Mouse (Mus musculus): ENCODE measurements around the gene Pde4b. TPM values are rescaled to one million over a fixed set of nuclear protein-coding genes. Genes with fewer than 3 reads are reported as not detected.

The Pde4b gene
- polyA plus RNA-seq, 1 experiment from 2014 or later = 12.5 TPM

- Histone ChIP-seq H3K36me3 (ENCODE audit: control insufficient read depth, insufficient read depth, low read length) (no peaks in the 10 kb centered on the region), H3K9me3 (replicated peaks; ENCODE audit: control insufficient read depth, low read length) (no peaks in the 10 kb centered on the region; the same call in 1 of the 2 replicates), H3K27ac (ENCODE audit: low read length) (no peak overlapping the region), H3K4me1 (ENCODE audit: control insufficient read depth, insufficient read depth, low read length) (no peaks in the 10 kb centered on the region), H3K27me3 (ENCODE audit: control insufficient read depth, insufficient read depth, low read length) (no peaks in the 10 kb centered on the region), H3K4me2 (ENCODE audit: low read depth, low read length) (no peak overlapping the region), H3K4me3 (replicated peaks; ENCODE audit: low read length) (no peak overlapping the region), H3K9ac (ENCODE audit: low read length) (no peak overlapping the region)
- no peak for ATAC-seq (ENCODE audit: insufficient read depth, low FRiP score)
- 67% methylated on average over 2 of the region's 2 CpGs for WGBS
These were observed 306.3 kb downstream of the Pde4b start for GRCm38 (mm10) chr4:102393605-102394004.

GRCm38 (mm10) chr4:102397334-102397733, 310.0 kb downstream of the Pde4b start:
- H3K9ac ChIP-seq (ENCODE audit: low read length) = no peak overlapping the region
- H3K4me2 ChIP-seq (ENCODE audit: low read depth, low read length) = no peak overlapping the region
- 82% methylated on average over 4 of the region's 4 CpGs for WGBS
- H3K4me1 ChIP-seq (ENCODE audit: control insufficient read depth, insufficient read depth, low read length) = no peaks in the 10 kb centered on the region
- H3K4me3 ChIP-seq (replicated peaks; ENCODE audit: low read length) = no peak overlapping the region
- H3K36me3 ChIP-seq (ENCODE audit: control insufficient read depth, insufficient read depth, low read length) = no peaks in the 10 kb centered on the region
- H3K27me3 ChIP-seq (ENCODE audit: control insufficient read depth, insufficient read depth, low read length) = no peaks in the 10 kb centered on the region
- H3K9me3 ChIP-seq (replicated peaks; ENCODE audit: control insufficient read depth, low read length) = no peaks in the 10 kb centered on the region; the same call in 1 of the 2 replicates
- ATAC-seq (ENCODE audit: insufficient read depth, low FRiP score) = no peak
- no peak overlapping the region for H3K27ac ChIP-seq (ENCODE audit: low read length)

- H3K9me3 ChIP-seq (replicated peaks; ENCODE audit: control insufficient read depth, low read length) = no peaks in the 10 kb centered on the region; the same call in 1 of the 2 replicates
- no peak for ATAC-seq (ENCODE audit: insufficient read depth, low FRiP score)
- 98% methylated on average over 1 of the region's 1 CpGs for WGBS
These were observed 311.2 kb downstream of the Pde4b start for GRCm38 (mm10) chr4:102398512-102398911.

GRCm38 (mm10) chr4:102406848-102407247, 319.5 kb downstream of the Pde4b start:
- no peak for ATAC-seq (ENCODE audit: insufficient read depth, low FRiP score)
- H3K4me2 ChIP-seq (ENCODE audit: low read depth, low read length) = no peak overlapping the region
- H3K9me3 ChIP-seq (replicated peaks; ENCODE audit: control insufficient read depth, low read length) = no peaks in the 10 kb centered on the region
- no peaks in the 10 kb centered on the region for H3K36me3 ChIP-seq (ENCODE audit: control insufficient read depth, insufficient read depth, low read length)
- 43% methylated on average over 3 of the region's 3 CpGs for WGBS
- H3K27ac ChIP-seq (ENCODE audit: low read length) = no peak overlapping the region
- H3K4me1 ChIP-seq (ENCODE audit: control insufficient read depth, insufficient read depth, low read length) = peaks cover 10% of the 10 kb centered on the region
- H3K4me3 ChIP-seq (replicated peaks; ENCODE audit: low read length) = no peak overlapping the region
- no peak overlapping the region for H3K9ac ChIP-seq (ENCODE audit: low read length)
- no peaks in the 10 kb centered on the region for H3K27me3 ChIP-seq (ENCODE audit: control insufficient read depth, insufficient read depth, low read length)

More at GRCm38 (mm10) chr4:102398512-102398911, 311.2 kb downstream of the Pde4b start:
- Histone ChIP-seq H3K9ac (ENCODE audit: low read length) (no peak overlapping the region), H3K27me3 (ENCODE audit: control insufficient read depth, insufficient read depth, low read length) (no peaks in the 10 kb centered on the region), H3K4me2 (ENCODE audit: low read depth, low read length) (no peak overlapping the region), H3K27ac (ENCODE audit: low read length) (no peak overlapping the region), H3K4me1 (ENCODE audit: control insufficient read depth, insufficient read depth, low read length) (no peaks in the 10 kb centered on the region), H3K4me3 (replicated peaks; ENCODE audit: low read length) (no peak overlapping the region), H3K36me3 (ENCODE audit: control insufficient read depth, insufficient read depth, low read length) (no peaks in the 10 kb centered on the region)

- H3K9me3 ChIP-seq (replicated peaks; ENCODE audit: control insufficient read depth, low read length) = no peaks in the 10 kb centered on the region
- no peaks in the 10 kb centered on the region for H3K27me3 ChIP-seq (ENCODE audit: control insufficient read depth, insufficient read depth, low read length)
- peaks cover 10% of the 10 kb centered on the region for H3K4me1 ChIP-seq (ENCODE audit: control insufficient read depth, insufficient read depth, low read length)
- no peak overlapping the region for H3K4me3 ChIP-seq (replicated peaks; ENCODE audit: low read length)
- 0 out of 2 replicates have a peak, but pooled peaks have one; percentile 60 for ATAC-seq (ENCODE audit: insufficient read depth, low FRiP score)
- no peak overlapping the region for H3K9ac ChIP-seq (ENCODE audit: low read length)
- WGBS = 55% methylated on average over 2 of the region's 2 CpGs
- no peaks in the 10 kb centered on the region for H3K36me3 ChIP-seq (ENCODE audit: control insufficient read depth, insufficient read depth, low read length)
- H3K4me2 ChIP-seq (ENCODE audit: low read depth, low read length) = no peak overlapping the region
- 0 out of 2 replicates have a peak overlapping the region, but pooled peaks have one; percentile 41 for H3K27ac ChIP-seq (ENCODE audit: low read length)
These were observed 320.8 kb downstream of the Pde4b start for GRCm38 (mm10) chr4:102408132-102408531.

GRCm38 (mm10) chr4:102408938-102409337, 321.6 kb downstream of the Pde4b start:
- Histone ChIP-seq H3K27ac (ENCODE audit: low read length) (no peak overlapping the region), H3K9ac (ENCODE audit: low read length) (no peak overlapping the region)
- ATAC-seq (ENCODE audit: insufficient read depth, low FRiP score) = no peak

GRCm38 (mm10) chr4:102413101-102413500, 325.8 kb downstream of the Pde4b start:
- H3K9ac ChIP-seq (ENCODE audit: low read length) = no peak overlapping the region
- no peaks in the 10 kb centered on the region for H3K36me3 ChIP-seq (ENCODE audit: control insufficient read depth, insufficient read depth, low read length)
- no peak overlapping the region for H3K4me3 ChIP-seq (replicated peaks; ENCODE audit: low read length)
- no peaks in the 10 kb centered on the region for H3K27me3 ChIP-seq (ENCODE audit: control insufficient read depth, insufficient read depth, low read length)
- no peaks in the 10 kb centered on the region for H3K9me3 ChIP-seq (replicated peaks; ENCODE audit: control insufficient read depth, low read length)
- 92% methylated on average over 2 of the region's 2 CpGs for WGBS
- no peak overlapping the region for H3K27ac ChIP-seq (ENCODE audit: low read length)
- H3K4me1 ChIP-seq (ENCODE audit: control insufficient read depth, insufficient read depth, low read length) = 0 out of 2 replicates have a peak, but pooled peaks cover 5% of the 10 kb centered on the region
- ATAC-seq (ENCODE audit: insufficient read depth, low FRiP score) = no peak
- H3K4me2 ChIP-seq (ENCODE audit: low read depth, low read length) = no peak overlapping the region

More at GRCm38 (mm10) chr4:102408938-102409337, 321.6 kb downstream of the Pde4b start:
- no peaks in the 10 kb centered on the region for H3K36me3 ChIP-seq (ENCODE audit: control insufficient read depth, insufficient read depth, low read length)
- 41% methylated on average over 4 of the region's 4 CpGs for WGBS
- no peaks in the 10 kb centered on the region for H3K9me3 ChIP-seq (replicated peaks; ENCODE audit: control insufficient read depth, low read length)
- peaks cover 10% of the 10 kb centered on the region for H3K4me1 ChIP-seq (ENCODE audit: control insufficient read depth, insufficient read depth, low read length)
- H3K4me2 ChIP-seq (ENCODE audit: low read depth, low read length) = no peak overlapping the region
- no peaks in the 10 kb centered on the region for H3K27me3 ChIP-seq (ENCODE audit: control insufficient read depth, insufficient read depth, low read length)
- H3K4me3 ChIP-seq (replicated peaks; ENCODE audit: low read length) = no peak overlapping the region

- H3K4me1 ChIP-seq (ENCODE audit: control insufficient read depth, insufficient read depth, low read length) = 0 out of 2 replicates have a peak, but pooled peaks cover 1% of the 10 kb centered on the region
- no peak for ATAC-seq (ENCODE audit: insufficient read depth, low FRiP score)
- no peak overlapping the region for H3K4me2 ChIP-seq (ENCODE audit: low read depth, low read length)
- no peak overlapping the region for H3K4me3 ChIP-seq (replicated peaks; ENCODE audit: low read length)
- H3K9ac ChIP-seq (ENCODE audit: low read length) = no peak overlapping the region
- H3K27me3 ChIP-seq (ENCODE audit: control insufficient read depth, insufficient read depth, low read length) = no peaks in the 10 kb centered on the region
- H3K9me3 ChIP-seq (replicated peaks; ENCODE audit: control insufficient read depth, low read length) = no peaks in the 10 kb centered on the region
- H3K36me3 ChIP-seq (ENCODE audit: control insufficient read depth, insufficient read depth, low read length) = no peaks in the 10 kb centered on the region
- 45% methylated on average over 4 of the region's 4 CpGs for WGBS
- H3K27ac ChIP-seq (ENCODE audit: low read length) = no peak overlapping the region
These were observed 326.5 kb downstream of the Pde4b start for GRCm38 (mm10) chr4:102413794-102414193.

GRCm38 (mm10) chr4:102414610-102415009, 327.3 kb downstream of the Pde4b start:
- no peak for ATAC-seq (ENCODE audit: insufficient read depth, low FRiP score)
- no peaks in the 10 kb centered on the region for H3K4me1 ChIP-seq (ENCODE audit: control insufficient read depth, insufficient read depth, low read length)
- no peak overlapping the region for H3K4me3 ChIP-seq (replicated peaks; ENCODE audit: low read length)
- no peak overlapping the region for H3K9ac ChIP-seq (ENCODE audit: low read length)
- no peaks in the 10 kb centered on the region for H3K36me3 ChIP-seq (ENCODE audit: control insufficient read depth, insufficient read depth, low read length)
- H3K4me2 ChIP-seq (ENCODE audit: low read depth, low read length) = no peak overlapping the region
- H3K27me3 ChIP-seq (ENCODE audit: control insufficient read depth, insufficient read depth, low read length) = no peaks in the 10 kb centered on the region
- H3K27ac ChIP-seq (ENCODE audit: low read length) = no peak overlapping the region
- WGBS = 81% methylated on average over 4 of the region's 4 CpGs
- no peaks in the 10 kb centered on the region for H3K9me3 ChIP-seq (replicated peaks; ENCODE audit: control insufficient read depth, low read length)
